8 mouse cellular contexts compared by ENCODE assay signal in the genomic region with DNA sequence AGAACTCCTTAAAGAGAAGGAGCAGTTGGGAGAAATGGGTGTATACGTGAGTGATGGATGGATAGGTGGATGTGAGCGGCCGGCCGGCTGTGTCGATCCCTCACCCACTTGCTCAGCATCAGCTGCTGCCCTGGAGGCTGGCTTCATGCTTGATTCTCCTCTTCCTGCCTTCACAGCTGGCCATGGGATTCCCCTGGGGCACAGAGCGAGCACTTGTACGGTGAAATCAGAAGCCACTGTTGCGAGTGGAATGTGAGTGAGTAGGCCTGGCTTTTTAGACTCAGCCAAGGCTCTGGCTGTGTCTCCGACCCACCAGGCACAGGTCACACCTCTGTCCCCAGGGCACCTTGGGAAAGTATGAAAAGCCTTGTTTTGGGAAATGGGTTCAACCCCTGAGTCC. TPM values are rescaled to one million over a fixed set of nuclear protein-coding genes. Genes with fewer than 3 reads are reported as not detected.
DNase-seq lines count a peak whose midpoint lies in the region; ATAC-seq and TF ChIP-seq lines count a peak whose summit lies in the region.

No protein-coding gene starts in this region.

- WGBS in midbrain, embryonic 10.5 days: 68% methylated on average over 9 of the region's 9 CpGs
- 60% methylated on average over 9 of the region's 9 CpGs for WGBS in midbrain, postnatal 0 days
- 68% methylated on average over 9 of the region's 9 CpGs for WGBS in heart, embryonic 10.5 days
- WGBS in macrophage (ENCODE audit: missing documents): 97% methylated on average over 9 of the region's 9 CpGs

- no peak for TF ChIP-seq CTCF in midbrain, postnatal 0 days (IDR thresholded peaks at IDR 0.05)
- no peak for TF ChIP-seq CTCF in Patski (IDR thresholded peaks at IDR 0.05)

- H3K4me3 ChIP-seq in midbrain, embryonic 10.5 days: no peak overlapping the region
- H3K4me3 ChIP-seq in midbrain, postnatal 0 days (ENCODE audit: low read depth, low read length): no peak overlapping the region
- H3K4me3 ChIP-seq in heart, embryonic 10.5 days: no peak overlapping the region
- peak overlapping the region; percentile 40; the same call in 1 of the 2 replicates for H3K4me3 ChIP-seq in macrophage (ENCODE audit: inconsistent target)

- POLR2A ChIA-PET in Patski (lab: Charles Lee): interaction anchor here (2.3 kb wide), 1 partner anchor 34 kb away, joined by 6 read pairs; no protein-coding TSS in a partner anchor

- ATAC-seq in midbrain, postnatal 0 days (ENCODE audit: low FRiP score): no peak
- peak; percentile 67 for ATAC-seq in Patski

- no peak overlapping the region for H3K4me2 ChIP-seq in midbrain, postnatal 0 days (ENCODE audit: low read depth, low read length, poor library complexity, severe bottlenecking)

- peaks cover 58% of the 10 kb centered on the region for H3K4me1 ChIP-seq in midbrain, embryonic 10.5 days
- H3K4me1 ChIP-seq in midbrain, postnatal 0 days (ENCODE audit: insufficient read depth, low read length): no peaks in the 10 kb centered on the region
- peaks cover 77% of the 10 kb centered on the region for H3K4me1 ChIP-seq in heart, embryonic 10.5 days

- peaks cover 10% of the 10 kb centered on the region; the same call in 1 of the 2 replicates for H3K79me2 ChIP-seq in macrophage (ENCODE audit: inconsistent target)

- DNase-seq in midbrain, embryonic 10.5 days (ENCODE audit: low spot score): no peak
- no peak for DNase-seq in midbrain, postnatal 0 days (ENCODE audit: low spot score)
- peak; percentile 75 for DNase-seq in Patski (ENCODE audit: low read depth, low spot score)
- DNase-seq in heart, embryonic 10.5 days (ENCODE audit: low spot score): no peak
- DNase-seq in layer of hippocampus, adult 11-12 months (ENCODE audit: low spot score): no peak
- DNase-seq in kidney, postnatal 36 days: no peak
- DNase-seq in urinary bladder, postnatal 14 days (ENCODE audit: low spot score): no peak

- no peak overlapping the region for H3K9ac ChIP-seq in midbrain, postnatal 0 days (replicated peaks; ENCODE audit: low read length, poor library complexity, severe bottlenecking)

- no peaks in the 10 kb centered on the region for H3K27me3 ChIP-seq in midbrain, embryonic 10.5 days (ENCODE audit: low read depth, poor library complexity, severe bottlenecking)
- no peaks in the 10 kb centered on the region for H3K27me3 ChIP-seq in midbrain, postnatal 0 days (ENCODE audit: insufficient read depth, low read length)
- H3K27me3 ChIP-seq in Patski: no peaks in the 10 kb centered on the region
- H3K27me3 ChIP-seq in heart, embryonic 10.5 days (ENCODE audit: insufficient read depth, poor library complexity, severe bottlenecking): no peaks in the 10 kb centered on the region

- H3K36me3 ChIP-seq in midbrain, embryonic 10.5 days: no peaks in the 10 kb centered on the region
- H3K36me3 ChIP-seq in midbrain, postnatal 0 days (ENCODE audit: insufficient read depth, low read length): no peaks in the 10 kb centered on the region
- peaks cover 16% of the 10 kb centered on the region for H3K36me3 ChIP-seq in heart, embryonic 10.5 days
- H3K36me3 ChIP-seq in macrophage (ENCODE audit: inconsistent target): no peaks in the 10 kb centered on the region

- H3K9me3 ChIP-seq in midbrain, embryonic 10.5 days (replicated peaks): no peaks in the 10 kb centered on the region
- no peaks in the 10 kb centered on the region for H3K9me3 ChIP-seq in midbrain, postnatal 0 days (ENCODE audit: low read length)
- H3K9me3 ChIP-seq in heart, embryonic 10.5 days: no peaks in the 10 kb centered on the region

- in situ Hi-C loops in Patski (cut with MboI; ENCODE audit: low pct_unique_long_range_greater_than_20kb): no loop called here

- peak overlapping the region; percentile 57; the same call in 1 of the 2 replicates for H3K27ac ChIP-seq in midbrain, embryonic 10.5 days (replicated peaks)
- H3K27ac ChIP-seq in midbrain, postnatal 0 days (ENCODE audit: low read depth, low read length): no peak overlapping the region
- H3K27ac ChIP-seq in heart, embryonic 10.5 days: peak overlapping the region; percentile 64; the same call in 1 of the 2 replicates
- no peak overlapping the region for H3K27ac ChIP-seq in macrophage

- CTCF ChIA-PET in Patski (lab: Charles Lee): interaction anchor here (1.4 kb wide), 1 partner anchor 15 kb away, joined by 3 read pairs; no protein-coding TSS in a partner anchor

RNA-seq across cellular contexts. Expression of a gene that starts 20.6 kb away (rescaled TPM):
- 31.6 and 31.7 TPM in 2 replicates for polyA plus RNA-seq in midbrain, embryonic 10.5 days (2016; fragmentation: Nextera tagmentation; extraction: Ambion mirVana)
- 36.3 and 51.9 TPM in 2 replicates for total RNA-seq in midbrain, postnatal 0 days (2014; rRNA removed)
- polyA plus RNA-seq in midbrain, postnatal 0 days (2015; fragmentation: Nextera tagmentation; extraction: Ambion mirVana): 23.2 and 23.7 TPM in 2 replicates
- polyA plus RNA-seq in Patski (2021) (147 TPM), macrophage (2018) (31.0 to 41.6 TPM (median 31.7 TPM) in 3 replicates)
- polyA plus RNA-seq in heart, embryonic 10.5 days (2016; fragmentation: Nextera tagmentation; extraction: Ambion mirVana): 118 and 165 TPM in 2 replicates
- 100 to 1,000 TPM in 1 of 26 experiments, 10 to 100 TPM in 20, 1 to 10 TPM in 5; 4.7 to 106 (median 17.9) TPM for total RNA-seq in macrophage (2018; cell fraction: chromatin; rRNA removed)
- total RNA-seq in macrophage (2018; cell fraction: cytosol; rRNA removed): 10 to 100 TPM; 20.8 to 88.6 (median 41.4) TPM
- total RNA-seq in macrophage (2018; cell fraction: nucleus; rRNA removed): 100 to 1,000 TPM in 1 of 26 experiments, 10 to 100 TPM in 25; 26.0 to 107 (median 46.3) TPM

Comparison
In these comparisons a context has a peak if more than half of its experiments do, and no peak if none do; other contexts are left out.
1. H3K27ac ChIP-seq: peak in midbrain, embryonic 10.5 days (single experiment) and heart, embryonic 10.5 days (single experiment); none in midbrain, postnatal 0 days (single experiment) and macrophage (single experiment).